Mouse (Mus musculus): Measurements from ENCODE around the gene Epn3. TPM values are rescaled to one million over a fixed set of nuclear protein-coding genes. Genes with fewer than 3 reads are reported as not detected.

Gene Epn3
- total and polyA plus RNA-seq, 2 experiments from 2014 or later: 11.4 to 32.5 TPM

DNA sequence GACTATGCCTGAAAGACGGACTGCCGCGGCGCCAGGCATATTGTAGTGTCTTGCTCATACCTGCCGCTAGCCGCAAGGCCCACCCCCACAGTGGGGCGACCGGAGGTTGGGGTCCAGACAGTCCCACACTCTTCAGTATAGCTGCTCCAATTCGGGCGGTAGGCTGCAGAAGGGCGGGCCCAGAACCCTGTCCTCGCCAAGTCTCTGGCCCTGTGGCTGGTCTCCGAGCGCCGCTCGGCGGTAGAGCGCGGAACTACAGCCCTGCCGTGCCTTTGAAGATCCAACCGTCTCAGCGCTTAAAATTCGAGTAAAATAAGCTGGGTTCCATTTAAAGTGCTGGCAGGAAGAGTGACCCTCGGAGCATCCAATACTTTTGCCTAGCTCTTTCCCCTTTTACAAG lies 13.8 kb downstream of the Epn3 start, which contains the start of gene Spata20:
Spata20 (minus strand) TSS at position 179 of the 400 bp plus-strand sequence.
- Histone ChIP-seq H3K4me1 (ENCODE audit: control insufficient read depth, insufficient read depth) (no peaks in the 10 kb centered on the region), H3K4me3 (ENCODE audit: low read depth, low read length) (no peak within 1 kb of the TSS), H3K27me3 (ENCODE audit: control insufficient read depth, insufficient read depth, low read length) (peaks cover 8% of the 10 kb centered on the region; the same call in 1 of the 2 replicates), H3K27ac (ENCODE audit: low read depth) (no peak within 1 kb of the TSS), H3K36me3 (replicated peaks; ENCODE audit: control insufficient read depth, insufficient read depth, low read length) (peaks cover 6% of the 10 kb centered on the region), H3K9me3 (replicated peaks; ENCODE audit: control insufficient read depth, low read length) (no peaks in the 10 kb centered on the region), H3K4me2 (ENCODE audit: low read depth, low read length) (peak within 1 kb of the TSS; percentile 30), H3K9ac (replicated peaks; ENCODE audit: low read depth, low read length) (no peak within 1 kb of the TSS)
- WGBS: 2% methylated on average over 24 of the region's 24 CpGs
- peak; percentile 97 for TF ChIP-seq CTCF (IDR thresholded peaks at IDR 0.05; ENCODE audit: low read depth)
- no peak for TF ChIP-seq EP300 (IDR thresholded peaks at IDR 0.05; ENCODE audit: low read depth)
- peak; percentile 49 for DNase-seq (ENCODE audit: low spot score)
- peak; percentile 66 for ATAC-seq (ENCODE audit: insufficient read depth, low read depth)

DNA sequence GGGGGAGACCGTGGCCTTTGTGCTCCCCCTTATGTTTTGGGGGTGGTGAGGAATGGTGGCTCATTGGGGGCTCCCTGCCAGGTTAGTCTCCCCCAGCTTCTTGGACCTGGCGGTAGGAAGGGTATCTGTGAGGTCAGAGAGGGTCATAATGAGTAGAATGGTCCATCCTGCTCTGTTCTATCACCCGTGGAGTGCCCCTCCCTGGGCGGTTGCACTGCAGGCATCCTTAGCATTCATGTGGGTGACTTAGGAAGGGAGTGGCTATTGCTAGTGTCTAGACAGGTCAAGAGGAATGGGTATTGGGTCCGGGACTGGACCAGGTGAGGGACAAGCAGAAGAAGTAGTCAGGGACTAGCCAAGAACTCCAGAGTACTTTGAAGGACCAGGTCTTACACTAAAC lies 14.6 kb downstream of the Epn3 start:
- TF ChIP-seq EP300 (IDR thresholded peaks at IDR 0.05; ENCODE audit: low read depth) (no peak), CTCF (IDR thresholded peaks at IDR 0.05; ENCODE audit: low read depth) (no peak)

DNA sequence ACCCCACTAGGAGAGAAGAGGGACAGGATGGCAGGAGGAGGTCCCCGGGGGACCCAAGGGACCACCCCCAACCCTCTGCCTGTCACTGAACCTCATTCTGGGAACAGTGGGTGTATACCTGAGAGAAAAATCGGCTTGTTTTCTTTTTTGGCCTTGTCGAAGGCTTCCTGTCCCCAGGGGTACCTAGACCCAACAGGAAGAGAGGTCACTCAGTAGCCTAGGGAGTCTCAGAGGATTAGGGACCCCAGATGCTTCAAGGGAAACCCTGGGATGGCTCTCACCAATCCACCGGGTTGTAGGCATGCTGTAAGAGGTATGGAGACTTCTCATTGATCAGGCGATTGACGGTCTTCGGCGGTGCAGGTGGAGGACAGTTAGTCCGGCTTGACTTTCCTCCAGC lies 15.1 kb downstream of the Epn3 start:
- 90% methylated on average over 9 of the region's 9 CpGs for WGBS
- no peak overlapping the region for H3K4me3 ChIP-seq (ENCODE audit: low read depth, low read length)
- no peak for ATAC-seq (ENCODE audit: insufficient read depth, low read depth)
- DNase-seq (ENCODE audit: low spot score): no peak
- TF ChIP-seq CTCF (IDR thresholded peaks at IDR 0.05; ENCODE audit: low read depth): no peak
- TF ChIP-seq EP300 (IDR thresholded peaks at IDR 0.05; ENCODE audit: low read depth): no peak
- peaks cover 8% of the 10 kb centered on the region; the same call in 1 of the 2 replicates for H3K27me3 ChIP-seq (ENCODE audit: control insufficient read depth, insufficient read depth, low read length)
- H3K4me1 ChIP-seq (ENCODE audit: control insufficient read depth, insufficient read depth): no peaks in the 10 kb centered on the region
- no peak overlapping the region for H3K4me2 ChIP-seq (ENCODE audit: low read depth, low read length)
- H3K36me3 ChIP-seq (replicated peaks; ENCODE audit: control insufficient read depth, insufficient read depth, low read length): no peaks in the 10 kb centered on the region
- no peak overlapping the region for H3K27ac ChIP-seq (ENCODE audit: low read depth)
- no peaks in the 10 kb centered on the region for H3K9me3 ChIP-seq (replicated peaks; ENCODE audit: control insufficient read depth, low read length)
- no peak overlapping the region for H3K9ac ChIP-seq (replicated peaks; ENCODE audit: low read depth, low read length)

More for the DNA sequence above, 14.6 kb downstream of the Epn3 start:
- no peak for ATAC-seq (ENCODE audit: insufficient read depth, low read depth)
- no peak overlapping the region for H3K9ac ChIP-seq (replicated peaks; ENCODE audit: low read depth, low read length)
- no peak overlapping the region for H3K4me3 ChIP-seq (ENCODE audit: low read depth, low read length)
- no peak overlapping the region for H3K27ac ChIP-seq (ENCODE audit: low read depth)
- H3K36me3 ChIP-seq (replicated peaks; ENCODE audit: control insufficient read depth, insufficient read depth, low read length): no peaks in the 10 kb centered on the region
- WGBS: 72% methylated on average over 5 of the region's 5 CpGs
- no peaks in the 10 kb centered on the region for H3K9me3 ChIP-seq (replicated peaks; ENCODE audit: control insufficient read depth, low read length)
- DNase-seq (ENCODE audit: low spot score): no peak
- peaks cover 8% of the 10 kb centered on the region; the same call in 1 of the 2 replicates for H3K27me3 ChIP-seq (ENCODE audit: control insufficient read depth, insufficient read depth, low read length)
- H3K4me1 ChIP-seq (ENCODE audit: control insufficient read depth, insufficient read depth): no peaks in the 10 kb centered on the region
- no peak overlapping the region for H3K4me2 ChIP-seq (ENCODE audit: low read depth, low read length)

DNA sequence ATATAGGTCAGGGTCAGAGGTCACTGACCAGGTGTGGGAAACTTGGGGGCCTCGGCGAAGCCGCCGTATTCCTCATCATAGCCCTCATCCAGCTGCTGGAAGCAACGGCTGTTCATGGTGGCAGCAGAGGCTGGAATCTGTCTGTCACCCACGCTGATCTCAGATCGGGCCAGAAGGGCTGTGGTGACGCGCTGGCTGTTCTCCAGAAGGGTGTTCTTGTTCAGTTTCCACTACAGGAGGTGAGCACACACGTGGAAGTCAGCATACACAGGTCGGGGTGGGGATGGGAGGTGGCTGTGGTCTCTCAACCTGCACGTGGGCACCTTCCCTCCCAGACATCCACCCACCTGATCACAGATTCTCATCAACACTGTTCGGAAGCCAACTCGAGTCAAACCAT lies 15.9 kb downstream of the Epn3 start:
- no peak overlapping the region for H3K9ac ChIP-seq (replicated peaks; ENCODE audit: low read depth, low read length)
- no peaks in the 10 kb centered on the region for H3K36me3 ChIP-seq (replicated peaks; ENCODE audit: control insufficient read depth, insufficient read depth, low read length)
- no peak for ATAC-seq (ENCODE audit: insufficient read depth, low read depth)
- H3K4me2 ChIP-seq (ENCODE audit: low read depth, low read length): no peak overlapping the region
- no peak for TF ChIP-seq CTCF (IDR thresholded peaks at IDR 0.05; ENCODE audit: low read depth)
- H3K4me1 ChIP-seq (ENCODE audit: control insufficient read depth, insufficient read depth): no peaks in the 10 kb centered on the region
- H3K4me3 ChIP-seq (ENCODE audit: low read depth, low read length): no peak overlapping the region
- peaks cover 8% of the 10 kb centered on the region; the same call in 1 of the 2 replicates for H3K27me3 ChIP-seq (ENCODE audit: control insufficient read depth, insufficient read depth, low read length)
- no peaks in the 10 kb centered on the region for H3K9me3 ChIP-seq (replicated peaks; ENCODE audit: control insufficient read depth, low read length)
- H3K27ac ChIP-seq (ENCODE audit: low read depth): no peak overlapping the region
- WGBS: 69% methylated on average over 14 of the region's 14 CpGs
- DNase-seq (ENCODE audit: low spot score): no peak

DNA sequence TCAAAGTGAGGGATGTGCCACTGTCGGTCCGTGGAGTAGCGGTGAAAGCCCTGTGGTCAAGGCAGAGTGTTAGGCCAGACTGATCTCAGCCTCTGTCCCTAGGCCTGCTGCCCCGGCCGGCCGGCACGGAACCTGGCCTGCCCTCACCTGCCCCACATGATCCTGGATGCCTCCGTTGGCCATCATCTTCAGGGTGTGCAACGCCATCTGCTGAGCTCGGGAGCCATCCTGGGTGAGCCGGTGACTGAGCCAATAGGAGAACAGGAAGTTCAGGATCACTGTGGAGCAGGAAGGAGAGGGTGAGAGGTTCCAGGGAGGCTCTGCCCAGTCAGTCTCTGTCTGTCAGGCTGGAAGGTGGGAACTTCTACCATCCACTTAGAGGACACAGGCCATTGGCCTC lies 16.3 kb downstream of the Epn3 start:
- H3K9me3 ChIP-seq (replicated peaks; ENCODE audit: control insufficient read depth, low read length): no peaks in the 10 kb centered on the region
- DNase-seq (ENCODE audit: low spot score): no peak
- no peak overlapping the region for H3K27ac ChIP-seq (ENCODE audit: low read depth)
- no peak overlapping the region for H3K4me2 ChIP-seq (ENCODE audit: low read depth, low read length)
- H3K4me3 ChIP-seq (ENCODE audit: low read depth, low read length): no peak overlapping the region
- TF ChIP-seq EP300 (IDR thresholded peaks at IDR 0.05; ENCODE audit: low read depth) (no peak), CTCF (IDR thresholded peaks at IDR 0.05; ENCODE audit: low read depth) (0 out of 2 replicates have a peak, but pooled peaks have one; percentile 19)
- H3K9ac ChIP-seq (replicated peaks; ENCODE audit: low read depth, low read length): no peak overlapping the region
- no peaks in the 10 kb centered on the region for H3K4me1 ChIP-seq (ENCODE audit: control insufficient read depth, insufficient read depth)
- ATAC-seq (ENCODE audit: insufficient read depth, low read depth): no peak
- peaks cover 8% of the 10 kb centered on the region; the same call in 1 of the 2 replicates for H3K27me3 ChIP-seq (ENCODE audit: control insufficient read depth, insufficient read depth, low read length)
- 71% methylated on average over 11 of the region's 11 CpGs for WGBS
- H3K36me3 ChIP-seq (replicated peaks; ENCODE audit: control insufficient read depth, insufficient read depth, low read length): no peaks in the 10 kb centered on the region

DNA sequence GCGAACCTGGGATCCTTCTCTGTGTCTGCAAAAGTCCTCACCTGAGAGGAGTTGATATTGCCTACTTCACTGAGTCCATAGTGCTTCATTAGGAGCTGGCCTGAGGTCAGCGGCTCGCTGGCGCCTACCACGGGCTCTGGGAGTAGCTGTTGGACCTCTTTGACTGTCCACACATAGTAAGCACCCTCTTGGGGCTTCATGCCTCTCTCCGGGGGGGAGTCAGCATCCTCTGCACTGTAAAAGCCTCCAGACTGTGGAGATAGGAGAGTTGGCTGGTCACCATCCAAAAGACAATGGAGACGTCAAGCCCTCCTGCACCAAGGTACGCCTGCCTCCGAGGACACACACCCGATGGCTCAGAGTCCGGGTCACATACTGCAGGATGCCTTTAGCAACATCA lies 17.0 kb downstream of the Epn3 start:
- H3K36me3 ChIP-seq (replicated peaks; ENCODE audit: control insufficient read depth, insufficient read depth, low read length): no peaks in the 10 kb centered on the region
- ATAC-seq (ENCODE audit: insufficient read depth, low read depth): no peak
- no peaks in the 10 kb centered on the region for H3K4me1 ChIP-seq (ENCODE audit: control insufficient read depth, insufficient read depth)
- H3K9ac ChIP-seq (replicated peaks; ENCODE audit: low read depth, low read length): no peak overlapping the region
- WGBS: 77% methylated on average over 11 of the region's 11 CpGs
- H3K27ac ChIP-seq (ENCODE audit: low read depth): no peak overlapping the region
- H3K9me3 ChIP-seq (replicated peaks; ENCODE audit: control insufficient read depth, low read length): no peaks in the 10 kb centered on the region
- H3K27me3 ChIP-seq (ENCODE audit: control insufficient read depth, insufficient read depth, low read length): peaks cover 8% of the 10 kb centered on the region; the same call in 1 of the 2 replicates
- H3K4me3 ChIP-seq (ENCODE audit: low read depth, low read length): no peak overlapping the region
- no peak for DNase-seq (ENCODE audit: low spot score)
- H3K4me2 ChIP-seq (ENCODE audit: low read depth, low read length): no peak overlapping the region
- TF ChIP-seq EP300 (IDR thresholded peaks at IDR 0.05; ENCODE audit: low read depth) (no peak), CTCF (IDR thresholded peaks at IDR 0.05; ENCODE audit: low read depth) (no peak)
